Mouse (Mus musculus) MEL (cell line): ENCODE measurements at regions not wholly inside any gene's neighbourhood (a gene's known extent, or its start where the extent isn't known, plus 50 kb on each side); places are given as distances from the start of the nearest gene placed in this dataset.

Experiments used
- DNase-seq: peaks from one replicate; pipeline ENCODE4 v3.0.0; 2011; ENCODE audit warnings: low read depth, low spot score
- H3K27ac ChIP-seq: 2 replicates; pipeline ENCODE4 v1.5.1; 2012; ENCODE audit warnings: low read depth, mild to moderate bottlenecking, control low read depth, low read length, moderate library complexity; ENCODE audit not compliant: control insufficient read depth
- H3K27me3 ChIP-seq, 2 experiments: fragments of 150-350 bp in 1 of 2; sonication (generic) in 1 of 2; 2 replicates each; pipeline ENCODE4 v1.6.1; 2012; ENCODE audit warnings: low read length in 2 of 2, mild to moderate bottlenecking in 2 of 2, improper control_type of control experiment in 1 of 2, moderate library complexity in 1 of 2; ENCODE audit not compliant: insufficient read depth in 2 of 2, control insufficient read depth in 1 of 2
- H3K36me3 ChIP-seq, 2 experiments: 2 replicates each; pipeline ENCODE4 v1.6.1; 2012 to 2014; ENCODE audit warnings: low read length in 2 of 2, improper control_type of control experiment in 1 of 2, inconsistent platforms in 1 of 2, mild to moderate bottlenecking in 1 of 2; ENCODE audit not compliant: insufficient read depth in 2 of 2, control insufficient read depth in 1 of 2
- H3K4me1 ChIP-seq, 2 experiments: fragments of 150-350 bp in 1 of 2; sonication (generic) in 1 of 2; 2 replicates each; pipeline ENCODE4 v1.6.1; 2012; ENCODE audit warnings: low read length in 2 of 2, improper control_type of control experiment in 1 of 2, mild to moderate bottlenecking in 1 of 2; ENCODE audit not compliant: insufficient read depth in 2 of 2, control insufficient read depth in 1 of 2
- H3K4me3 ChIP-seq, 2 experiments: fragments of 150-350 bp in 1 of 2; sonication (generic) in 1 of 2; 2 replicates each; pipeline ENCODE4 v1.5.1; 2012; ENCODE audit warnings: low read depth in 2 of 2, low read length in 2 of 2, mild to moderate bottlenecking in 2 of 2, moderate library complexity in 2 of 2, control low read depth in 1 of 2, improper control_type of control experiment in 1 of 2; ENCODE audit not compliant: control insufficient read depth in 1 of 2, insufficient read depth in 1 of 2
- H3K79me2 ChIP-seq: 2 replicates; pipeline ENCODE4 v1.6.1; 2012; ENCODE audit warnings: mild to moderate bottlenecking, low read length, moderate library complexity; ENCODE audit not compliant: control insufficient read depth, poor library complexity, insufficient read depth
- H3K9ac ChIP-seq: 2 replicates; pipeline ENCODE4 v1.6.1; 2012; ENCODE audit warnings: low read depth, mild to moderate bottlenecking, control low read depth, low read length, moderate library complexity; ENCODE audit not compliant: control insufficient read depth, poor library complexity, severe bottlenecking
- H3K9me3 ChIP-seq: fragments of 150-350 bp; sonication (generic); replicated peaks from 2 replicates; pipeline ENCODE4 v1.6.1; 2012; ENCODE audit warnings: mild to moderate bottlenecking, low read length, improper control_type of control experiment, moderate library complexity; ENCODE audit not compliant: insufficient read depth
- BHLHE40 ChIP-seq: IDR thresholded peaks from 2 replicates; pipeline ENCODE4 v1.6.1; 2012; ENCODE audit warnings: low read depth, mild to moderate bottlenecking, inconsistent platforms, low read length, improper control_type of control experiment, borderline replicate concordance
- CHD1 ChIP-seq: IDR thresholded peaks from 2 replicates; pipeline ENCODE4 v1.6.1; 2012; ENCODE audit warnings: low read depth, mild to moderate bottlenecking, inconsistent platforms, low read length, improper control_type of control experiment
- CTCF ChIP-seq, 3 experiments: IDR thresholded peaks in 2 of 3; conservative IDR thresholded peaks in 1 of 3; 2 replicates each; pipeline ENCODE4 v1.5.1; 2011 to 2012; ENCODE audit warnings: low read length in 3 of 3, low read depth in 2 of 3, mild to moderate bottlenecking in 2 of 3, improper control_type of control experiment in 1 of 3, inconsistent platforms in 1 of 3, mixed read lengths in 1 of 3, moderate library complexity in 1 of 3; ENCODE audit not compliant: control insufficient read depth in 1 of 3, insufficient read depth in 1 of 3, poor library complexity in 1 of 3, severe bottlenecking in 1 of 3
- E2F4 ChIP-seq: IDR thresholded peaks from 2 replicates; pipeline ENCODE4 v1.6.1; 2011; ENCODE audit warnings: low read depth, low read length, improper control_type of control experiment, borderline replicate concordance
- EP300 ChIP-seq, 2 experiments: IDR thresholded peaks; 2 replicates each; pipeline ENCODE4 v1.6.1; 2011; ENCODE audit warnings: improper control_type of control experiment in 2 of 2, low read length in 2 of 2, low read depth in 1 of 2, mild to moderate bottlenecking in 1 of 2
- ETS1 ChIP-seq: IDR thresholded peaks from 2 replicates; pipeline ENCODE4 v1.6.1; 2012; ENCODE audit warnings: low read depth, mild to moderate bottlenecking, inconsistent platforms, low read length, improper control_type of control experiment, moderate library complexity
- GATA1 ChIP-seq: IDR thresholded peaks from 2 replicates; pipeline ENCODE4 v1.6.1; 2011; ENCODE audit warnings: low read depth, low read length, improper control_type of control experiment
- HCFC1 ChIP-seq: IDR thresholded peaks from 2 replicates; pipeline ENCODE4 v1.6.1; 2012; ENCODE audit warnings: low read depth, mild to moderate bottlenecking, inconsistent platforms, low read length, improper control_type of control experiment, moderate library complexity
- JUND ChIP-seq: IDR thresholded peaks from 2 replicates; pipeline ENCODE4 v1.6.1; 2011; ENCODE audit warnings: low read depth, mild to moderate bottlenecking, improper control_type of control experiment, low read length
- KAT2A ChIP-seq: conservative IDR thresholded peaks from 2 replicates; pipeline ENCODE4 v1.6.1; 2012; ENCODE audit warnings: low read depth, low read length, improper control_type of control experiment, inconsistent platforms
- MYB ChIP-seq: IDR thresholded peaks from 2 replicates; pipeline ENCODE4 v1.6.1; 2011; ENCODE audit warnings: mild to moderate bottlenecking, low read depth, low read length, improper control_type of control experiment
- MYC ChIP-seq: IDR thresholded peaks from 2 replicates; pipeline ENCODE4 v1.6.1; 2011; ENCODE audit warnings: low read depth, mild to moderate bottlenecking, low read length, improper control_type of control experiment, moderate library complexity
- NELFE ChIP-seq: IDR thresholded peaks from 2 replicates; pipeline ENCODE4 v1.6.1; 2011; ENCODE audit warnings: low read depth, low read length, improper control_type of control experiment
- NRF1 ChIP-seq: IDR thresholded peaks from 2 replicates; pipeline ENCODE4 v1.6.1; 2014; ENCODE audit warnings: low read depth, mild to moderate bottlenecking, inconsistent platforms, low read length, improper control_type of control experiment, moderate library complexity; ENCODE audit not compliant: poor library complexity, insufficient read depth, severe bottlenecking
- POLR2A ChIP-seq, 2 experiments: IDR thresholded peaks; 2 replicates each; pipeline ENCODE4 v1.6.1; 2011 to 2012; ENCODE audit warnings: low read length in 2 of 2, mild to moderate bottlenecking in 2 of 2, control low read depth in 1 of 2, improper control_type of control experiment in 1 of 2, low read depth in 1 of 2, moderate library complexity in 1 of 2; ENCODE audit not compliant: control insufficient read depth in 1 of 2, insufficient read depth in 1 of 2, poor library complexity in 1 of 2
- POLR2AphosphoS5 ChIP-seq: IDR thresholded peaks from 2 replicates; pipeline ENCODE4 v1.6.1; 2012; ENCODE audit warnings: low read depth, borderline replicate concordance, mild to moderate bottlenecking, inconsistent platforms, low read length, moderate library complexity, mixed read lengths
- RAD21 ChIP-seq: IDR thresholded peaks from 2 replicates; pipeline ENCODE4 v1.6.1; 2011; ENCODE audit warnings: mild to moderate bottlenecking, low read depth, low read length, improper control_type of control experiment
- RCOR1 ChIP-seq: IDR thresholded peaks from 2 replicates; pipeline ENCODE4 v1.6.1; 2012; ENCODE audit warnings: low read depth, mild to moderate bottlenecking, inconsistent platforms, low read length, improper control_type of control experiment
- TBP ChIP-seq: IDR thresholded peaks from 2 replicates; pipeline ENCODE4 v1.8.0; 2011; ENCODE audit warnings: low read depth, low read length, improper control_type of control experiment
- UBTF ChIP-seq: IDR thresholded peaks from 2 replicates; pipeline ENCODE4 v1.6.1; 2012; ENCODE audit warnings: low read depth, mild to moderate bottlenecking, inconsistent platforms, low read length, improper control_type of control experiment, moderate library complexity, borderline replicate concordance; ENCODE audit not compliant: insufficient read depth
- USF1 ChIP-seq: IDR thresholded peaks from 2 replicates; pipeline ENCODE4 v1.6.1; 2014; ENCODE audit warnings: low read depth, mild to moderate bottlenecking, inconsistent platforms, low read length, improper control_type of control experiment, moderate library complexity
- ZC3H11A ChIP-seq: IDR thresholded peaks from 2 replicates; pipeline ENCODE4 v1.6.1; 2012; ENCODE audit warnings: low read depth, mild to moderate bottlenecking, inconsistent platforms, low read length, improper control_type of control experiment
- ZNF384 ChIP-seq: IDR thresholded peaks from 2 replicates; pipeline ENCODE4 v1.6.1; 2012; ENCODE audit warnings: low read depth, mild to moderate bottlenecking, inconsistent platforms, low read length, improper control_type of control experiment

GRCm38 (mm10) chr15:46623431-46624029, 6489.4 kb downstream of the 9330182O14Rik start:
- Histone ChIP-seq H3K4me3 (no peak overlapping the region), H3K9ac (no peak overlapping the region), H3K27ac (no peak overlapping the region), H3K4me1 (no peaks in the 10 kb centered on the region), H3K27me3 (no peaks in the 10 kb centered on the region), H3K79me2 (no peaks in the 10 kb centered on the region), H3K9me3 (no peaks in the 10 kb centered on the region), H3K36me3 (no peaks in the 10 kb centered on the region)
- no peak for TF ChIP-seq CHD1
- no peak for TF ChIP-seq POLR2AphosphoS5
- no peak for TF ChIP-seq ZC3H11A
- TF ChIP-seq MYC = no peak
- TF ChIP-seq ETS1 = no peak
- TF ChIP-seq E2F4 = no peak
- TF ChIP-seq UBTF = no peak
- TF ChIP-seq MYB = no peak
- no peak for TF ChIP-seq TBP
- no peak for TF ChIP-seq POLR2A (IDR thresholded peaks at IDR 0.05; ENCODE audit: control insufficient read depth in 1 of 2, insufficient read depth in 1 of 2, low read depth in 1 of 2, low read length in 2 of 2, poor library complexity in 1 of 2)
- no peak for TF ChIP-seq USF1
- no peak for TF ChIP-seq JUND
- TF ChIP-seq RAD21 = no peak
- no peak for TF ChIP-seq CTCF (IDR thresholded peaks at IDR 0.05 in 2 of 3, conservative IDR thresholded peaks at IDR 0.05 in 1 of 3; ENCODE audit: control insufficient read depth in 1 of 3, insufficient read depth in 1 of 3, low read depth in 2 of 3, low read length in 3 of 3, poor library complexity in 1 of 3, severe bottlenecking in 1 of 3)
- no peak for TF ChIP-seq GATA1
- TF ChIP-seq NRF1 = no peak
- TF ChIP-seq RCOR1 = no peak
- no peak for TF ChIP-seq HCFC1
- no peak for DNase-seq

GRCm38 (mm10) chr15:46625001-46625632, 6491.0 kb downstream of the 9330182O14Rik start:
- no peaks in the 10 kb centered on the region for H3K79me2 ChIP-seq
- no peaks in the 10 kb centered on the region for H3K27me3 ChIP-seq
- no peaks in the 10 kb centered on the region for H3K36me3 ChIP-seq
- no peaks in the 10 kb centered on the region for H3K9me3 ChIP-seq
- DNase-seq = no peak
- H3K9ac ChIP-seq = no peak overlapping the region
- no peak overlapping the region for H3K4me3 ChIP-seq
- no peak overlapping the region for H3K27ac ChIP-seq
- no peak for TF ChIP-seq JUND
- TF ChIP-seq NELFE = no peak
- no peak for TF ChIP-seq NRF1
- TF ChIP-seq MYC = no peak
- no peak for TF ChIP-seq EP300 (IDR thresholded peaks at IDR 0.05; ENCODE audit: low read depth in 1 of 2, low read length in 2 of 2)
- TF ChIP-seq BHLHE40 = no peak
- no peak for TF ChIP-seq ZNF384
- no peak for TF ChIP-seq KAT2A
- H3K4me1 ChIP-seq = no peaks in the 10 kb centered on the region
